Mouse (Mus musculus) heart, embryonic 11.5 days (tissue): ENCODE measurements around the gene Tsku. TPM values are rescaled to one million over a fixed set of nuclear protein-coding genes. Genes with fewer than 3 reads are reported as not detected.
A peak's percentile ranks its signal among the peaks of the same experiment; 100 is the strongest.

Experiments
- ATAC-seq: fragments of 200-750 bp; cut with Nextera tagmentation; replicated peaks from 2 replicates; pipeline ENCODE4 v1.8.0; 2017; ENCODE audit warnings: moderate library complexity; ENCODE audit not compliant: insufficient number of reproducible peaks, low FRiP score, low TSS enrichment
- H3K27ac ChIP-seq: fragments of 300-500 bp; sonication (generic); 2 replicates; pipeline ENCODE4 v1.5.1; 2014; ENCODE audit warnings: mild to moderate bottlenecking, low read depth, low read length
- H3K27me3 ChIP-seq: fragments of 300-500 bp; sonication (generic); 2 replicates; pipeline ENCODE4 v1.6.1; 2014; ENCODE audit warnings: mild to moderate bottlenecking, low read length, mixed read lengths; ENCODE audit not compliant: control insufficient read depth, insufficient read depth
- H3K36me3 ChIP-seq: fragments of 300-500 bp; sonication (generic); 2 replicates; pipeline ENCODE4 v1.6.1; 2014; ENCODE audit warnings: mild to moderate bottlenecking, low read length, moderate library complexity, mixed read lengths; ENCODE audit not compliant: control insufficient read depth, insufficient read depth
- H3K4me1 ChIP-seq: fragments of 300-500 bp; sonication (generic); 2 replicates; pipeline ENCODE4 v1.6.1; 2014; ENCODE audit warnings: low read length; ENCODE audit not compliant: control insufficient read depth, insufficient read depth
- H3K4me2 ChIP-seq: fragments of 300-500 bp; sonication (generic); 2 replicates; pipeline ENCODE4 v1.6.1; 2014; ENCODE audit warnings: mild to moderate bottlenecking, moderate library complexity
- H3K4me3 ChIP-seq: fragments of 300-500 bp; sonication (generic); 2 replicates; pipeline ENCODE4 v1.5.1; 2014; ENCODE audit warnings: low read depth, low read length
- H3K9ac ChIP-seq: fragments of 300-500 bp; sonication (generic); 2 replicates; pipeline ENCODE4 v1.6.1; 2014; ENCODE audit warnings: mild to moderate bottlenecking, low read depth, low read length, moderate library complexity
- H3K9me3 ChIP-seq: fragments of 300-500 bp; sonication (generic); replicated peaks from 2 replicates; pipeline ENCODE4 v1.6.1; 2016; ENCODE audit warnings: low read length; ENCODE audit not compliant: control insufficient read depth
- WGBS: fragments of 180-500 bp; shearing (Covaris S2); extraction: QIAGEN DNeasy Blood & Tissue Kit; methylation state at CpG from one replicate; pipeline ENCODE4 v1.1.7; 2014; ENCODE audit not compliant: insufficient replicate concordance; 5-methylcytosine and 5-hydroxymethylcytosine counted together
- polyA plus RNA-seq: library from polyadenylated mRNA; unstranded; fragments of >200 nt; fragmentation: Nextera tagmentation; extraction: Ambion mirVana; gene quantifications from 2 replicates; pipeline ENCODE4 v1.2.1, GENCODE M21; 2014

Gene Tsku
- polyA plus RNA-seq, 1 experiment from 2014 or later: 6.8 TPM

DNA sequence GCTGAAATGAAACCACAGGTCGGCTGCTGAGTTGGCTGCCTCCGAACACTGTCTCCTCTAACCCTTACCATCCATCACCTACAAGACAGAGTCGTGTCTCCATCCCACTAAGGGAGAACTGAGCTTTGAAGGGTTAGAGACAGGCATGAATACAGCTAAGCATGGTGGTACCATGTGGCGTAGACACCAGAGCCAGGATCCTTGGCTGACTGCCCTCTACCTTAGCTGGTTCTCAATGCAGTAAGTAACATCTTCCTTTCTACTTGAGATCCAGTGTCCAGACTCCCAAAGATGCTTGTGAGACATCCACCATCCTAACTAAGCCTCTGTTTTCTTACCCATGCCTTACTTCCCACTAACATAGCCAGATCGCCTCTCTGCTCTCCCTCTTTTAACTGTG, 7.5 kb downstream of the Tsku start:
- Histone ChIP-seq H3K4me2 (no peak overlapping the region), H3K4me3 (no peak overlapping the region), H3K27me3 (no peaks in the 10 kb centered on the region), H3K27ac (no peak overlapping the region), H3K4me1 (peaks cover 22% of the 10 kb centered on the region), H3K9ac (no peak overlapping the region), H3K36me3 (peaks cover 12% of the 10 kb centered on the region; the same call in 1 of the 2 replicates), H3K9me3 (no peaks in the 10 kb centered on the region)
- WGBS: 82% methylated on average over 5 of the region's 5 CpGs
- ATAC-seq: no peak

DNA sequence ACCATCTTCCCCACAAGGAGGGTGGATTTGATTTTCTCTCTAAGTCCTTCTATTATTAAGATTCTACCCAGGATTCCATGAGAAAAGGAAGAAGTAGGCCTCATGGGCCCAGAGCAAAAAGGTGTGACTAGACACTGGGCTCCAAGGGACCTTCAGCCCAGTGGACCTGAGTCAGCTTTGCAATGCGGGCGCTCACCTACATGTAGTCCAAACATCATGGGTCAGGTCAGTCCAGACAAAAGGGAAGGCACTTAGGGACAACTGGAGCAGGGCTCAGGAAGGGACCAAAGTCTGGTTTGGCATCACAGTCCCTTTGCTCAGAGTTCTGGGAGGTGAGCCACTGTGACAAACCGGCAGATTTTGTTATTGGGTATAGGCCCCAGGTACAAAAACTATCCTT, 9.6 kb downstream of the Tsku start:
- WGBS: 87% methylated on average over 3 of the region's 3 CpGs
- Histone ChIP-seq H3K4me1 (peaks cover 24% of the 10 kb centered on the region), H3K27ac (no peak overlapping the region), H3K9ac (no peak overlapping the region), H3K4me3 (no peak overlapping the region), H3K27me3 (no peaks in the 10 kb centered on the region), H3K4me2 (no peak overlapping the region), H3K9me3 (no peaks in the 10 kb centered on the region), H3K36me3 (peaks cover 12% of the 10 kb centered on the region; the same call in 1 of the 2 replicates)
- ATAC-seq: no peak

DNA sequence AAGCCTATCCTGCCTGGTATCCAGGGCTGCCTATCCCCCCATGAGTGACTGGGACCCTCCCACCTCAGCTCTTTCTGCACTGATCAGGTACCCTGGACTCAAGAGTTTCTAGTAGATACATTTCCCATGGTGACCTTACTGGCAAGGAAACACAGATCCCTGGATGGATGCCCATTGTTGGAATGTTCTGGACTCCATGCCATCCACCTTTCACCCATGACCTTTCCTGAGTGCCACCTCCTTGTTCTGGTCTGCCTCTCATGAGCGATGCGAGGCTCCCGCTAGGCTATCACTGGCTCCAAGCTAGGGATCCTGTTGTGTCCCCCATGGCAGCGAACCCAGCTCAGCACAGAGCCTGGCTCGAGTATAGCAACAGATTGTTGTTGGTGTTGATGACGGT, 11.3 kb downstream of the Tsku start:
- H3K4me2 ChIP-seq: no peak overlapping the region
- H3K9ac ChIP-seq: no peak overlapping the region
- H3K4me1 ChIP-seq: peaks cover 17% of the 10 kb centered on the region
- WGBS: 81% methylated on average over 6 of the region's 6 CpGs
- H3K36me3 ChIP-seq: peaks cover 12% of the 10 kb centered on the region; the same call in 1 of the 2 replicates
- ATAC-seq: no peak
- no peak overlapping the region for H3K27ac ChIP-seq
- H3K9me3 ChIP-seq: no peaks in the 10 kb centered on the region
- H3K4me3 ChIP-seq: no peak overlapping the region
- H3K27me3 ChIP-seq: no peaks in the 10 kb centered on the region

DNA sequence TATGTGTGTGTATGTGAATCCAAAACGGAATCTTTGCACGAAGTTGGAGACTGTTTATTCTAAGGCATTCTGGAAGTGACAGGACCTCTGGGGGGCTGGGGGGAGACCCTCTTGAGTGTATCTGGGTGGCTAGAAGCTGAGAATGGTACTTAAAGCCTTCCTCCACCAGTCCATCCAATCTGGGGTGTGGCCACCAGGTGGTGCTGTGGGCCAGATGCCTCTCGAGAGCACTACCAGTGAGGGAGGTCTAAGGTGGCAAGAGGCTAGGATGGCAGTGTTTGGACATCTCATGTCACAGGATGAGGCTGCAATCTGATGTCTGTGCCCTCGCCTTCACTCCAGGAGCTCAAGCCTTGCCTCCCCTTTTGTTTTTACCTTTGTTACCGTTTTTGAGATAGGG, 12.0 kb downstream of the Tsku start:
- no peak overlapping the region for H3K9ac ChIP-seq
- H3K4me2 ChIP-seq: no peak overlapping the region
- no peak overlapping the region for H3K4me3 ChIP-seq
- WGBS: 13% methylated on average over 5 of the region's 5 CpGs
- H3K27ac ChIP-seq: no peak overlapping the region
- H3K36me3 ChIP-seq: peaks cover 12% of the 10 kb centered on the region; the same call in 1 of the 2 replicates
- peaks cover 10% of the 10 kb centered on the region for H3K4me1 ChIP-seq
- no peak for ATAC-seq
- H3K27me3 ChIP-seq: no peaks in the 10 kb centered on the region
- no peaks in the 10 kb centered on the region for H3K9me3 ChIP-seq

DNA sequence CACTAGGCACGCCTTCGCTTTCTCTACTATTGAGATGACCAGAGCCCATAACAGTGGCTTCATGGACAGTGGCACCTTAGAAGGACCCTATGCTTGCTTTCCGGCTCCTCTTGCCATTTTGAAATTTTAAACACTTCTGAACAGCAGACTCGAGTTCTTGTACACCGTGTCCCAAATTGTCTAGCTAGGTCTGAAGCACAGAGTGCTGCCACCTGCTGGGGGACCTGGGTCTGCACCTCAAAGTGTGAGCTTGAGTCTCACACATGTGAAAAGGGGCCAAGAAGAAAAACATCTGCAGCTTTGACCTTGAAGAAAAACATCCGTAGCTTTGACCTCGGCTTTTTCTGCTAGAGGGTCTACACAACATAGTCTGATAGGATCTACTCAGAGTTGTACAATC, 13.1 kb downstream of the Tsku start:
- peaks cover 8% of the 10 kb centered on the region; the same call in 1 of the 2 replicates for H3K4me1 ChIP-seq
- H3K9me3 ChIP-seq: no peaks in the 10 kb centered on the region
- WGBS: 46% methylated on average over 7 of the region's 7 CpGs
- no peak overlapping the region for H3K27ac ChIP-seq
- H3K4me3 ChIP-seq: no peak overlapping the region
- peaks cover 12% of the 10 kb centered on the region; the same call in 1 of the 2 replicates for H3K36me3 ChIP-seq
- H3K27me3 ChIP-seq: no peaks in the 10 kb centered on the region
- H3K4me2 ChIP-seq: no peak overlapping the region
- no peak overlapping the region for H3K9ac ChIP-seq
- no peak for ATAC-seq

DNA sequence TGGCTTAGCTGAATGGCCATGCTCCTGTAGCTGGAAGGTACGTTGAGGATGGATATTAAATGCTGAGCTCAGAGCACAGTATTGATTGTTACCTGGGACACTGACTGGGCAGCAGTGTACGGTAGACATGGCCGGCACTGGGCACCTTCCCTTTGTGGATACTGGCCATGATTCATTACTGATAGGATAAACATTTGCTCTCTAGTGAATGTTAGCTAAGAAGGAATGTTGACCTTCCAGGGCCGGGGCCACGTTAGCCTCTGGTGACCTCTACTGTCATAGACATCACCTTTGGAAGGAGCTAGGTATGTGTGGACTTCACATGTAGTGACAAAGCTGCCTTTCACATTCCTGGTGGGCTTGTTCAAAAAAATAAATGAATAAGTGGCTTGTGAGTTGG, 13.7 kb downstream of the Tsku start:
- Histone ChIP-seq H3K4me2 (no peak overlapping the region), H3K27me3 (peaks cover 2% of the 10 kb centered on the region; the same call in 1 of the 2 replicates), H3K4me3 (no peak overlapping the region), H3K9ac (no peak overlapping the region), H3K9me3 (no peaks in the 10 kb centered on the region), H3K4me1 (peaks cover 8% of the 10 kb centered on the region; the same call in 1 of the 2 replicates), H3K36me3 (peaks cover 9% of the 10 kb centered on the region; the same call in 1 of the 2 replicates), H3K27ac (no peak overlapping the region)
- WGBS: 48% methylated on average over 5 of the region's 5 CpGs
- no peak for ATAC-seq

DNA sequence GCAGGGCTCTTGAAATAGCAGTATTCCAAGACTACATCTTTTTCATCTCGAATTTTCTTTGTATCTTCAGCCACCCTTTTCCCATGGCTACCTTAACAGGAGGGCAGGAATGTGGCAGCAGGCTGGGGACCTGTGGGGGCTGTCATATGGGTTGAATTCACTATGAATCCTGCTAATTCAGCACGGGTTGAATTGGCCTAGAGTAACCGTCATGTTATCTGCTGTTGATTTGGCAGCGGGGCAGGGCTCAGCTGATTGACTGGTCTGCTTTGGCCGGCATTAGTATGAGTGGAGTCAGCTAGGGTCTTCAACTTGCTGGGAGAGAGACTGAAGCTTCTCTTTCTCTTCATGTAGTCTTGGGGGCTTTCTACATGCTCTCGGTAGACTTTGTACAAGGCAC, 16.1 kb downstream of the Tsku start:
- H3K4me3 ChIP-seq: no peak overlapping the region
- no peaks in the 10 kb centered on the region for H3K9me3 ChIP-seq
- WGBS: 35% methylated on average over 6 of the region's 6 CpGs
- H3K4me1 ChIP-seq: peaks cover 10% of the 10 kb centered on the region; the same call in 1 of the 2 replicates
- H3K36me3 ChIP-seq: no peaks in the 10 kb centered on the region
- no peak overlapping the region for H3K9ac ChIP-seq
- H3K4me2 ChIP-seq: no peak overlapping the region
- no peak overlapping the region for H3K27ac ChIP-seq
- ATAC-seq: no peak
- peaks cover 5% of the 10 kb centered on the region; the same call in 1 of the 2 replicates for H3K27me3 ChIP-seq

DNA sequence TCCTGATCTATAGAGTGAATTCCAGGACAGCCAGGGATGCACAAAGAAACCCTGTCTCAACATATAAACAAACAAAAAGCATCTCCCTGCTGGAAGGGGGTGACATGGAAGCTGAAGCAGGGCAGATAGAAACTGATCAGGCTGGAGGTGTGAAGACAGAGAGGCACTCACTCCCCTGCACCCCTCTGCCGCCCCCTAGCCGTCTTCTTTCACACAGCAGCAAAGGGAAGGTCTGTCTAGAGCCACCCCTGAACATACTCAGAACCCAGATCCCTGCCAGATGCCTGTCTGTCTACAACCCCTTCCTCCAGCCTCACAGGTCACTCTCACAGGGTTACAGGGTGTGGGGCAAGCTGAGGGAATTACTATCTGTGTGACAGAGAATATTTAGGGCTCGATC, 16.8 kb downstream of the Tsku start:
- Histone ChIP-seq H3K27ac (no peak overlapping the region), H3K36me3 (no peaks in the 10 kb centered on the region), H3K4me3 (no peak overlapping the region), H3K4me1 (peaks cover 10% of the 10 kb centered on the region; the same call in 1 of the 2 replicates), H3K4me2 (no peak overlapping the region), H3K9me3 (no peaks in the 10 kb centered on the region), H3K9ac (no peak overlapping the region), H3K27me3 (peaks cover 5% of the 10 kb centered on the region; the same call in 1 of the 2 replicates)
- 0 out of 2 replicates have a peak, but pooled peaks have one; percentile 20 for ATAC-seq
- WGBS: 17% methylated on average over 3 of the region's 3 CpGs

DNA sequence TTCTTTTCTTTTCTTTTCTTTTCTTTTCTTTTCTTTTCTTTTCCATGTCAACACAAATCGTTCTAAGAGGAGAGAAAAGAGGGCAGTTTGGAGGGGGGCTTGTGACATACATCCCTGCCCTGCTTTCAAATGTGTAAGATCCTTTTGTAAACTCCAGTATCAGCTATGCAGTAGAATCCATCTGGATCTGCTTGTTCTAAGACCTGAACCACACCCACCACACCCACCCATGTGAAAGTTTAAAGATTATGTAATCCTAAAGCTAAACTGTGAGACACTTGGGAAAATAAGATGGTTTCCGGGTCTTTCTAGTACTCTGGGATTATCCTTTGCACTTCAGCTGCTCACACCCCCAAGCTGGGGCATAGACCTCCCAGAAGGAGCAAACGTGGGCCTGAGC, 18.9 kb downstream of the Tsku start:
- H3K27me3 ChIP-seq: peaks cover 5% of the 10 kb centered on the region; the same call in 1 of the 2 replicates
- no peak overlapping the region for H3K4me3 ChIP-seq
- no peak overlapping the region for H3K4me2 ChIP-seq
- no peak for ATAC-seq
- H3K4me1 ChIP-seq: peaks cover 6% of the 10 kb centered on the region; the same call in 1 of the 2 replicates
- H3K9me3 ChIP-seq: no peaks in the 10 kb centered on the region
- H3K27ac ChIP-seq: no peak overlapping the region
- H3K9ac ChIP-seq: no peak overlapping the region
- 44% methylated on average over 3 of the region's 3 CpGs for WGBS
- no peaks in the 10 kb centered on the region for H3K36me3 ChIP-seq
